Comparison of ENCODE assay signal across 20 mouse cellular contexts in genomic region chr1:57684387-57685162, GRCm38 (mm10).
DNase-seq lines count a peak whose midpoint lies in the region; ATAC-seq lines count a peak whose summit lies in the region.
"Had no signal": no experiment of that assay in that cellular context is flagged by ENCODE, and none has a peak within 500 bp of the region (broad histone marks: within the 10 kb centered on the region; RNA-seq: fewer than 3 reads in every experiment).

No protein-coding gene starts in this region.

- H3K9ac ChIP-seq in kidney, embryonic 14.5 days (ENCODE audit: low read depth, low read length) = no peak overlapping the region
- H3K9ac ChIP-seq in embryonic facial prominence, embryonic 13.5 days = no peak overlapping the region
- H3K9ac ChIP-seq: forebrain, embryonic 12.5 days; liver, embryonic 13.5 days; midbrain, embryonic 13.5 days had no signal

- WGBS in kidney, embryonic 14.5 days = 54% methylated on average over 14 of the region's 14 CpGs
- WGBS in embryonic facial prominence, embryonic 13.5 days = 31% methylated on average over 14 of the region's 14 CpGs

- no peaks in the 10 kb centered on the region; the same call in 1 of the 2 replicates for H3K9me3 ChIP-seq in kidney, embryonic 14.5 days (ENCODE audit: control insufficient read depth, low read length)
- 0 out of 2 replicates have a peak, but pooled peaks cover 5% of the 10 kb centered on the region for H3K9me3 ChIP-seq in embryonic facial prominence, embryonic 13.5 days
- H3K9me3 ChIP-seq: forebrain, embryonic 12.5 days; heart, embryonic 10.5 days; hindbrain, embryonic 10.5 days; liver, embryonic 13.5 days; midbrain, embryonic 13.5 days had no signal

- ATAC-seq in kidney, embryonic 14.5 days (ENCODE audit: low FRiP score, low TSS enrichment) = no peak
- ATAC-seq in embryonic facial prominence, embryonic 13.5 days (ENCODE audit: insufficient number of reproducible peaks, insufficient read depth, low FRiP score, low TSS enrichment, low read depth) = no peak
- no peak for ATAC-seq in monocyte, adult 5-6 weeks (replicated peaks; ENCODE audit: insufficient number of reproducible peaks, low FRiP score, low TSS enrichment, poor library complexity, severe bottlenecking)
- ATAC-seq: inflammation-experienced regulatory T-cells, adult 6 months; midbrain, embryonic 13.5 days had no signal

- no peaks in the 10 kb centered on the region for H3K27me3 ChIP-seq in kidney, embryonic 14.5 days (ENCODE audit: control insufficient read depth, insufficient read depth, low read length)
- no peaks in the 10 kb centered on the region for H3K27me3 ChIP-seq in embryonic facial prominence, embryonic 13.5 days
- H3K27me3 ChIP-seq: forebrain, embryonic 12.5 days; liver, embryonic 13.5 days; midbrain, embryonic 13.5 days had no signal

- no peak overlapping the region for H3K27ac ChIP-seq in kidney, embryonic 14.5 days (ENCODE audit: low read depth, low read length)
- H3K27ac ChIP-seq in embryonic facial prominence, embryonic 13.5 days = peak overlapping the region; percentile 58
- H3K27ac ChIP-seq: forebrain, embryonic 12.5 days; heart, embryonic 10.5 days; hindbrain, embryonic 10.5 days; liver, embryonic 13.5 days; midbrain, embryonic 13.5 days had no signal

- no peak overlapping the region for H3K4me3 ChIP-seq in kidney, embryonic 14.5 days (ENCODE audit: low read length)
- H3K4me3 ChIP-seq in embryonic facial prominence, embryonic 13.5 days = no peak overlapping the region
- H3K4me3 ChIP-seq: forebrain, embryonic 12.5 days; heart, embryonic 10.5 days; hindbrain, embryonic 10.5 days; liver, embryonic 13.5 days; midbrain, embryonic 13.5 days; myocyte had no signal

- H3K4me2 ChIP-seq in kidney, embryonic 14.5 days (replicated peaks; ENCODE audit: low read depth, low read length) = no peak overlapping the region
- H3K4me2 ChIP-seq in embryonic facial prominence, embryonic 13.5 days = no peak overlapping the region; the same call in 1 of the 2 replicates
- H3K4me2 ChIP-seq: forebrain, embryonic 12.5 days; liver, embryonic 13.5 days; midbrain, embryonic 13.5 days had no signal

- peak; percentile 21 for DNase-seq in gastrocnemius, adult 18-20 months (ENCODE audit: low spot score)
- no peak for DNase-seq in gastrocnemius, postnatal 25 days
- DNase-seq in kidney, postnatal 10 days = peak; percentile 12
- peak; percentile 23 for DNase-seq in skeletal muscle tissue, adult 2 months (ENCODE audit: low read depth, low spot score)
- DNase-seq in left cerebral cortex, postnatal 14 days (ENCODE audit: low spot score in 2 of 2) = no peak
- DNase-seq: adrenal gland, adult 2 months; cerebellum, postnatal 14 days; kidney, adult 8-10 months; liver, embryonic 13.5 days; retina, postnatal 1 day; right cerebral cortex, postnatal 4 days had no signal

- intact Hi-C loops in left cerebral cortex, postnatal 14 days (cut with DNase I) = no loop called here

- no peaks in the 10 kb centered on the region for H3K4me1 ChIP-seq in kidney, embryonic 14.5 days (ENCODE audit: control insufficient read depth, insufficient read depth, low read length)
- peaks cover 3% of the 10 kb centered on the region; the same call in 1 of the 2 replicates for H3K4me1 ChIP-seq in embryonic facial prominence, embryonic 13.5 days
- H3K4me1 ChIP-seq: forebrain, embryonic 12.5 days; heart, embryonic 10.5 days; hindbrain, embryonic 10.5 days; liver, embryonic 13.5 days; midbrain, embryonic 13.5 days had no signal

- H3K36me3 ChIP-seq in kidney, embryonic 14.5 days (ENCODE audit: control insufficient read depth, insufficient read depth, low read length) = no peaks in the 10 kb centered on the region
- H3K36me3 ChIP-seq in embryonic facial prominence, embryonic 13.5 days = no peaks in the 10 kb centered on the region
- H3K36me3 ChIP-seq: forebrain, embryonic 12.5 days; heart, embryonic 10.5 days; hindbrain, embryonic 10.5 days; liver, embryonic 13.5 days; midbrain, embryonic 13.5 days had no signal

Comparison
In these comparisons a context has a peak if more than half of its experiments do, and no peak if none do; other contexts are left out.
1. DNase-seq: peak in gastrocnemius, adult 18-20 months (single experiment), kidney, postnatal 10 days (single experiment) and skeletal muscle tissue, adult 2 months (single experiment); none in gastrocnemius, postnatal 25 days (single experiment) and left cerebral cortex, postnatal 14 days (0 of 2).